Mouse (Mus musculus): ENCODE measurements around the gene Gbx2.

Gene Gbx2

GRCm38 (mm10) chr1:89931120-89931519 is at the start of gene Gbx2:
Gene Gbx2 (minus strand): TSS chr1:89931179.
- no peak for DNase-seq (ENCODE audit: low spot score)

GRCm38 (mm10) chr1:89977261-89977660 is 46.3 kb upstream of the Gbx2 start:
- DNase-seq (ENCODE audit: low spot score) = no peak

DNA sequence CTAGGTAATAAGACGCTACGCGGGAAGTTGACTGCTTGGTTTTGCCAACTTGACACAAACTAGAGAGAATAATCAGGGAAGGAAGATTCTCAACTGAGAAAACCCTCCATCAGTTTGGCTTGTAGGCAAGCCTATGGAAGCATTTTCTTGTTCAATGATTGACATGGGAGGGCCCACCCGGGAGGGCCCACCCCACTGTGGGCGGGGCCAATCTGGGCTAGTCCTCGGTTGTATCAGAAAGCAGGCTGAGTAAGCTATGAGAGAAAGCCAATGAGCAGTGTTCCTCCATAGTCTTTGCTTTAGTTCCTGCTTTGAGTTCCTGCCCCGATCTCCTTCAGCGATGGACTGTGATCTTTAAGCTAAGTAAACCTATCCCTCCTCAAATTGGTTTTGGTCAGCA is 45.4 kb upstream of the Gbx2 start:
- DNase-seq (ENCODE audit: low spot score) = no peak

- no peak for DNase-seq (ENCODE audit: low spot score)
Observed at GRCm38 (mm10) chr1:89974541-89974940, 43.6 kb upstream of the Gbx2 start.

DNA sequence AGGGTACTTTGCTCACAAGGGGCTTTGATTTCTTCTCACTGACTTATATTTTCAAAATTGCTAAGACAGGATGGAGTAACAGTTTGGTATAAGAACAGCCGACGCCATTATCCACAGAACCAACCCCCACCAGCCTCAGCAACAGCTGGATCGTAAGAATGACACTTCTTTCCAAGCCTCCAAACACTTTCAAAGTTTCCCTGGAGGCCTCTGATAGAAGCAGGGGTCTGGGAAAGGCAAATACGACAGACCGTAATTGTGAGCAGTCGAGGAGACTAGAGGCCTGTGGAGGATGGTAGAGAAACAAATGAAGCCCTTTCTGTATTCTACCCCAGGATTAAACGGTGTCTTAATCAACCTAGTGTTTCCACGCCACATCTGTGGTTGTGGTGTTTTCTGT is 40.9 kb upstream of the Gbx2 start:
- no peak for DNase-seq (ENCODE audit: low spot score)

GRCm38 (mm10) chr1:89969714-89970110 is 38.7 kb upstream of the Gbx2 start:
- DNase-seq (ENCODE audit: low spot score) = no peak

DNA sequence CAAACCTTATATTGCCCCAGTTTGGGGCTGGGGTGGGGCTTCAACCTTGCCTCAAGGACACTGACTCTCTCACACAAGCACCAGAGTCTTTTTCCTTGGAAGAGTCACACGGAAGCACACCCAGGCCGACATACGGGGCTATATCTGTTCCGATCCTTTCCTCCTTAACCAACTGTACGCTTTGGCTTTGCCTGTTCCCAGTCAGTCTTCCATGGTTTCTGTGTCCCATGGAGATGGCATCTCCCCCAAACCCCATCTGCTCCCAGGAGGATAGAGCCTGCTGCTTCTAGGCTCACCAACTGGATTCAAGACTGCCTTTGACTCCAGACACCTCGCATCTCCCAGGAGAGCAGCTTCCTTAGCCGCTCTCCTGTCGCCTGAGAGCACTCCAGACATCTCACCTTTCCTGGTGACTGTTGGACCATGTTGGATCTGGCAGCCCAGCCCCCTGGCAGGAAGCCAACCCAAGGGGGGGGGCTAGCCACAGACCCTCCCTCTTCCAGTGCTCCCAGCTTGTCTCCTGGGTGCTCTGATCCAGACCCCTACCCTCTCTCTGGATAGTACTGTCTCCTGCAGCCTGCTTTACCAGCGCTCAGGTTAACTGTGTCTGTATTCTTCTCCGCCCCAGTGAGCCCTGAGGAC is 38.2 kb upstream of the Gbx2 start:
- DNase-seq (ENCODE audit: low spot score) = no peak

GRCm38 (mm10) chr1:89968111-89968851 is 37.3 kb upstream of the Gbx2 start:
- peak; percentile 47 for DNase-seq (ENCODE audit: low spot score)

DNA sequence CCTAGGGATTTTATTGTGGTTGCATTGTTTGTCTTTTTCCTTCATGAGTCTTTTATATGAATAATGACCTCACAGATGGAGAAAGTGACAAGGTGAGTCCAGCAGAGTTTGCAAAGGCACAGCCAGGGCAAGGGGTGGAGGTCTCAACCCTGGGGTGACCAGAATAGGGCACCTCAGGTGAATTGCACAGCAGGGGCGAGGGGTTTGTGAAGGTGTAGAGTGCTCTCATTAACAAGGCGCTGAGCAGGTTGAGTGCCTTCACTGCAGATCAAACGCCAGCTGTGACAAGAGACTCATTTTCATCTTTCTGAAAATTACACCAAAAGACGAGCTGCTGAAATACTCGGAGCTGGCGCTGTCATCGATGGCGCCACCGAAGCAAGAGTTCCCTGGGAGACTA is 36.6 kb upstream of the Gbx2 start:
- no peak for DNase-seq (ENCODE audit: low spot score)

DNA sequence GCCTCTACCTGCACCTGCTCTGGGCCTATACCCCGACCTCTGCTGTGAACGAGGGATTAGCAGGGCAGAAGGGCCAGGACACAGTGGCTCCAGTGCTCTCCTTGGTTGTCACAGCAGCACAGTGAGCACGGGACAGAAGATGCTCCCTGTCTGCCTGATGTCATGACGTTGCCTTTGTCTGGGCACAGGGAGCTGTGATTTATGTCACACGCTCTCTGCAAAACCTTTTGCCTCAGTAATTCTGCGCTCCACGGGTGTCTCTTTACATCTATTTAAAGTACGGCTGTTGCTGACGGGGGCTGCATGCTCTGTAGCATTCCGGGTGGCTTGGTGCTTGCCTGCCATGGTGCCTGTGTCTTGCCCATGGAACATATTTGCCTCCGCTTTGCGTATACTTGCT is 33.4 kb upstream of the Gbx2 start:
- no peak for DNase-seq (ENCODE audit: low spot score)

DNA sequence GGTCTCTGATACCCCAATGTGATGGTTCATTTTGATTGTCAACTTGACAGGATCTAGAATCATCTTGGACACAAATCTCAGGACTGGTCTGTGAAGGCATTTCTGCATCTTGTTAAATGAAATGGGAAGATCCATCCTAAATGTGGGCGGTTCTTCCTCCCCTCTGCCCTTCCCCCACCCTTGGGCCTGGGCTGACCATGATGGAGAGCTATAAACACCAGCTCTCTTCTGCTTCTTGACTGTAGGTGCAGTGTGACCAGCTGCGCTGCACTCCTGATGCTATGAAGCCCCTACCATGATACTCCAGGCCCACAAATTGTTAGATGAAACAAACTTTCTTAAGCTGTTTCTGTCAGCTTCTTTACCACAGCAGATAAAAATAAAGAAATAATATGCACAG is 32.3 kb upstream of the Gbx2 start:
- no peak for DNase-seq (ENCODE audit: low spot score)

- no peak for DNase-seq (ENCODE audit: low spot score)
Observed at GRCm38 (mm10) chr1:89962092-89962491, 31.1 kb upstream of the Gbx2 start.

DNA sequence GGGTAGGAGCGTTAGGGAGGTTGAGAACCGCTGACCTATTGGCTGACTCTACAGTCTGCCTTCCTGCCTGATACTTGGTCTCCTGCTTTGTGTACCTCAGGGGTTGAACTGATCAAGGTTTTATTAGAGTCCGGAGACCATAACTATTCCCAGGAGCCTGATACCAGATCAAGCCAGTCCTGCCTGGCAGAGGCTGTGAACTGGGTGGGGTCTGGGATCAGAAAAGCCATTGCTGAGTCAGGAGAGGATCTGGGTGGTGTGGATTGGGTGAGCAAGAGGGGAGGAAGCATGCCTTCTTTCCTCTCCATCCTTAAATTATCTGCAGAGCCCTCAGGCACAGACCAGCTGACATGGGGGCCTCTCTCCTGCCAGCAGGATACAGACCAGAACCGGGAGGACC is 28.4 kb upstream of the Gbx2 start:
- no peak for DNase-seq (ENCODE audit: low spot score)

- DNase-seq (ENCODE audit: low spot score) = no peak
Observed at GRCm38 (mm10) chr1:89943202-89943601, 12.2 kb upstream of the Gbx2 start.

DNA sequence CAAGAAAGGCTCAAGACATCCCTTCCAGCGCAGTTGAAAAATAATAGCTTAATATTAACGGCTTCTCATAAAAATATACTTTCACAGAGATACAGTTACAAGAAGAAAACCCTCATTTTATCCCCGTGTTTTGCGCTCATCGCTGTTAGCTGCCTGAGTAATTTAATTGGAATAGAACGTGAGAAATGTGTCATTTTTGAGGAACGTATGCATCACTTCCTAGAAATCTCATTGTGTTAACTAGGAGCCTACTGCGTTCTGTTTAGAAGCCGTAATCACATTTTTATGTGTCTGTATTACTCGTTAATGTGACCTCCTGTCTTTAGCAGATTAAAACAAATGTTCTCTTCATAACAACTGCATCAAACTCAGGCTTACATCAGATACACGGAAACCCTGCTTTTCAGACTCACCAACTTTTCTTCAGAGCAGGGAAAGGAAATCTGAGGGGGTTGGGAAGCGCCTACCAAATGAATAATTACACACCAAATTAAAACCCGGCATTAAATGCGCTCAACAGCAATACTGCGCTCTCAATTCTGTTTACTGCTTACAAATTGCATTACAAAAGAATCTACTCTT is 11.5 kb upstream of the Gbx2 start:
- DNase-seq (ENCODE audit: low spot score) = no peak

DNA sequence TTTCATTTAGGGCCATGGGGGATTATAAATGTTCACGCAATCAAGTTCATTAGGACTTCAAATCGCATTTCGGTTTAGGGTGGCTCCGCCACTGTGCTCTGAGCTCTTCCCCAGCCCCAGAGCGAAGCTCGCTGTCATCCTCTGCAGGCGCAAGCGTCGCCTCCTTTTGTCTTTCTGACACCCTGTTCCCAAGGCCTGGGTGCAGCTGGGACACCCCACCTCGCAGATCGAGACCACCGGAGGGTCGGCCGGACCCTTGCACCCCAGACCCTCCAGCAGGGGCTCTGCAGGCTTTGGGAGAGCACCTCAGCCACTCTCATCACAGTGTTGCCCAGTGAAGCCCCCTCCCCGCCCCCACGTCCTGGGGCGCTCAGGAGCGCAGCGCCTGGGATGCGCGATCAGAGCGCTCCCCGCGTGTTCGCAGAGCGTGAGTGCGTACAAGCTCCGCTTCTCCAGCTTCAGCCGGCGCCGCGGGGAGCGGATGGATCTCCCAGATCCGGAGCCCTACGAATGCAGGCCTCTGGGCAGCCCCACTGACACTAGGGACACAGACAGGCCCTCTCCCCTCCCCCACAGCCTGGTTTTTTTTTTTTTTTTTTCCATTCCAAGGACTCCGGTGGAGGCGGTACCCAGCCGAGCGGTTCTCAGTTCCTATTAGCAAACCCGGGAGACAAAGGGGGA is 10.9 kb upstream of the Gbx2 start:
- no peak for DNase-seq (ENCODE audit: low spot score)

- no peak for DNase-seq (ENCODE audit: low spot score)
Observed at GRCm38 (mm10) chr1:89940961-89941524, 10.1 kb upstream of the Gbx2 start.

DNA sequence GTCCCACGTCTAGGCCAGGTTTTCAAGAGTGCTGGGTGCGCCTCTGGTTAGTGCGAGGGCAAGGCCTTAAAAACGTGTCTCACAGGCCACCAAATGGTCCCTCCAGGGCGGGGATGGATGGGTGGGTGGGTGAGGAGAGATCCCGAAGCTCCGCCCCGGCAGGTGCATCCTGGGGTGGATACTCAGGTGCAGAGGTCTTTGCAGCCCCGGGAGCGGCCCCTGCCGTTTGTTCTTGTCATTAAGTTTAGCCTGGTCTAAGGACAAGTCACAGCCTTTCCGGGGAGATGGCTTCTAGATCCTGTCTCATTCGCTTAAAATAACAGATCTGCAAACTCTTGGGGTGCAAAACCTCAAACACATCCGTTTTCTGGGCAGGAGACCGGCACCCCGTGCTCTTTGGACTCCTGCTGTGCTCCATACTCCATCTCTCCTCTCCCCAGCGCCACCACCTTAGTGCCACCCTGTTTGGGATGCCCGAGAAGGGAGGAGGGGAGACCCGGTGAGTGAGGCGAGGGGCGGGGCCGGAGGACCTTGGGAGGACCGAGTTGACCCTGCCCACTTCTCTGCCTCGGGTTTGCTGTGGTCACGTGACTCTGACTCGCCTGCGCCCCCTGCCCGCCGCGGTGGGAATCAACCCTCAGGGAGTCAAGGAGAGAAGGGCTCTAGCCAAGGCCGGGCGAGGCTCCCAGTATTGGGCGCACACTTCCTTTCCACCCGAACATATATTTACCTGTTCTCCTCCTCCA is 9.2 kb upstream of the Gbx2 start:
- DNase-seq (ENCODE audit: low spot score) = no peak

DNA sequence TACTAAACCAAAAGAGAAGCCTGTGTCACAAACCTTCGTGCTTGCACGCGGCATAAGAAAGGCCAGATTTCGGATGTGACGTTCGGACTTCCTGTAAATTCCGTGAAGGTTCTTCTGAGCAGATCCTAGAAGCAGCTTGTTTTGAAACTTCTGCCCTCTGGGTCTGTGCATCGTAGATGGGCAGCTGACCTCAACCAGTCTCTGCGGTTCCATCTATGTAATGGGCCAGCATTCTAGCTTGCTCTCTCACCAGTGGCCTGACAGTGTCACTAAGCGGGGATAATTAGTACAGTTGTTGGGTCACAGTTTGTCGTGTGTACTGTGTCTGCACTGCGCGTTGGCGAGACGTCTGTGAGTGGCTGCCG is 8.6 kb upstream of the Gbx2 start:
- DNase-seq (ENCODE audit: low spot score) = no peak

GRCm38 (mm10) chr1:89938884-89939595 is 8.1 kb upstream of the Gbx2 start:
- DNase-seq (ENCODE audit: low spot score) = no peak
